Mouse (Mus musculus) erythroblast, embryonic 14.5 days (primary cell): Measurements from ENCODE around the gene 2010003K11Rik.

ENCODE experiments used
- GATA1 ChIP-seq: IDR thresholded peaks from 2 replicates; pipeline ENCODE4 v1.6.1; 2012; ENCODE audit warnings: low read length, inconsistent platforms, mixed read lengths
- TAL1 ChIP-seq: IDR thresholded peaks from 3 replicates; pipeline ENCODE4 v1.6.1; 2012; ENCODE audit warnings: low read length, inconsistent platforms, mixed read lengths

DNA sequence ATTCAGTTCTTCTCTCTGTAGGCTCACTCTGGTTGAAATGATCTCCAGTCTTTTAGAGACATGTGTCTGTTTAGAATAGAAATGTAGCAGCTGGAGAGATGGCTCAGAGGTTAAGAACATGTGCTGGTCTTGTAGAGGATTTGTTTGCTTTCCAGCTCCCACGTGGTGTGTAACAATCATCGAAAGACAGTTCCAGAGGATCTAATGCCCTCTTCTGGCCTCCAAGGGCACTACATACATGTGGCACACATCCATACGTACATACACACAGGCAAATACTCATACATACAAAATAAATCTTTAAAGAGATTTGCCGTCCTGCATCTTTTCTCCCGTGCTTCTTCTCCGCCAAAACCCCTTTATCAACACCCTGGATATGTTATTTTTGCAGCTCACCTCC is 41.9 kb upstream of the 2010003K11Rik start:
- TF ChIP-seq TAL1 (no peak), GATA1 (no peak)
